Mouse (Mus musculus): ENCODE results near the gene Sema4g. TPM values are rescaled to one million over a fixed set of nuclear protein-coding genes. Genes with fewer than 3 reads are reported as not detected.
A peak's percentile ranks its signal among the peaks of the same experiment; 100 is the strongest.

The Sema4g gene
- polyA plus RNA-seq, 1 experiment: 11.2 TPM

- no peak overlapping the region for H3K27ac ChIP-seq (ENCODE audit: control insufficient read depth, insufficient read depth, low read depth, low read length)
- H3K27me3 ChIP-seq (ENCODE audit: control insufficient read depth, insufficient read depth, low read length): no peaks in the 10 kb centered on the region; the same call in 1 of the 2 replicates
- H3K36me3 ChIP-seq (ENCODE audit: control insufficient read depth, insufficient read depth, low read length): no peaks in the 10 kb centered on the region
- peak overlapping the region; percentile 53 for H3K4me3 ChIP-seq (ENCODE audit: control insufficient read depth, low read depth, low read length)
- peaks cover 31% of the 10 kb centered on the region for H3K4me1 ChIP-seq (ENCODE audit: control insufficient read depth, insufficient read depth, low read length)
- TF ChIP-seq POLR2A (IDR thresholded peaks at IDR 0.05; ENCODE audit: control insufficient read depth, low read depth, low read length): no peak
- TF ChIP-seq CTCF (IDR thresholded peaks at IDR 0.05; ENCODE audit: control insufficient read depth, insufficient read depth, insufficient replicate concordance, low read depth, low read length): no peak
These were observed 35.9 kb downstream of the Sema4g start for GRCm38 (mm10) chr19:45024775-45025174.

- H3K27me3 ChIP-seq (ENCODE audit: control insufficient read depth, insufficient read depth, low read length): no peaks in the 10 kb centered on the region; the same call in 1 of the 2 replicates
- H3K4me3 ChIP-seq (ENCODE audit: control insufficient read depth, low read depth, low read length): no peak overlapping the region
- TF ChIP-seq POLR2A (IDR thresholded peaks at IDR 0.05; ENCODE audit: control insufficient read depth, low read depth, low read length) (no peak), CTCF (IDR thresholded peaks at IDR 0.05; ENCODE audit: control insufficient read depth, insufficient read depth, insufficient replicate concordance, low read depth, low read length) (no peak)
- H3K27ac ChIP-seq (ENCODE audit: control insufficient read depth, insufficient read depth, low read depth, low read length): no peak overlapping the region
- no peaks in the 10 kb centered on the region for H3K36me3 ChIP-seq (ENCODE audit: control insufficient read depth, insufficient read depth, low read length)
- H3K4me1 ChIP-seq (ENCODE audit: control insufficient read depth, insufficient read depth, low read length): peaks cover 30% of the 10 kb centered on the region
These were observed 37.2 kb downstream of the Sema4g start for GRCm38 (mm10) chr19:45025937-45026568.

GRCm38 (mm10) chr19:45026958-45027670 is 38.2 kb downstream of the Sema4g start:
- no peak overlapping the region for H3K4me3 ChIP-seq (ENCODE audit: control insufficient read depth, low read depth, low read length)
- H3K36me3 ChIP-seq (ENCODE audit: control insufficient read depth, insufficient read depth, low read length): no peaks in the 10 kb centered on the region
- H3K4me1 ChIP-seq (ENCODE audit: control insufficient read depth, insufficient read depth, low read length): peaks cover 30% of the 10 kb centered on the region
- 0 out of 2 replicates have a peak overlapping the region, but pooled peaks have one; percentile 16 for H3K27ac ChIP-seq (ENCODE audit: control insufficient read depth, insufficient read depth, low read depth, low read length)
- no peak for TF ChIP-seq POLR2A (IDR thresholded peaks at IDR 0.05; ENCODE audit: control insufficient read depth, low read depth, low read length)
- TF ChIP-seq CTCF (IDR thresholded peaks at IDR 0.05; ENCODE audit: control insufficient read depth, insufficient read depth, insufficient replicate concordance, low read depth, low read length): no peak
- H3K27me3 ChIP-seq (ENCODE audit: control insufficient read depth, insufficient read depth, low read length): no peaks in the 10 kb centered on the region; the same call in 1 of the 2 replicates

GRCm38 (mm10) chr19:45027848-45028247 is 38.9 kb downstream of the Sema4g start:
- H3K4me3 ChIP-seq (ENCODE audit: control insufficient read depth, low read depth, low read length): no peak overlapping the region
- no peaks in the 10 kb centered on the region for H3K36me3 ChIP-seq (ENCODE audit: control insufficient read depth, insufficient read depth, low read length)
- 0 out of 2 replicates have a peak overlapping the region, but pooled peaks have one; percentile 16 for H3K27ac ChIP-seq (ENCODE audit: control insufficient read depth, insufficient read depth, low read depth, low read length)
- no peaks in the 10 kb centered on the region; the same call in 1 of the 2 replicates for H3K27me3 ChIP-seq (ENCODE audit: control insufficient read depth, insufficient read depth, low read length)
- H3K4me1 ChIP-seq (ENCODE audit: control insufficient read depth, insufficient read depth, low read length): peaks cover 30% of the 10 kb centered on the region
- TF ChIP-seq CTCF (IDR thresholded peaks at IDR 0.05; ENCODE audit: control insufficient read depth, insufficient read depth, insufficient replicate concordance, low read depth, low read length) (no peak), POLR2A (IDR thresholded peaks at IDR 0.05; ENCODE audit: control insufficient read depth, low read depth, low read length) (no peak)

- Histone ChIP-seq H3K27ac (ENCODE audit: control insufficient read depth, insufficient read depth, low read depth, low read length) (peak overlapping the region; percentile 14; the same call in 1 of the 2 replicates), H3K4me1 (ENCODE audit: control insufficient read depth, insufficient read depth, low read length) (peaks cover 26% of the 10 kb centered on the region), H3K27me3 (ENCODE audit: control insufficient read depth, insufficient read depth, low read length) (no peaks in the 10 kb centered on the region; the same call in 1 of the 2 replicates), H3K36me3 (ENCODE audit: control insufficient read depth, insufficient read depth, low read length) (no peaks in the 10 kb centered on the region), H3K4me3 (ENCODE audit: control insufficient read depth, low read depth, low read length) (0 out of 2 replicates have a peak overlapping the region, but pooled peaks have one; percentile 14)
- no peak for TF ChIP-seq CTCF (IDR thresholded peaks at IDR 0.05; ENCODE audit: control insufficient read depth, insufficient read depth, insufficient replicate concordance, low read depth, low read length)
- TF ChIP-seq POLR2A (IDR thresholded peaks at IDR 0.05; ENCODE audit: control insufficient read depth, low read depth, low read length): no peak
These were observed 39.8 kb downstream of the Sema4g start for GRCm38 (mm10) chr19:45028746-45029145.

GRCm38 (mm10) chr19:45029571-45029970 is 40.7 kb downstream of the Sema4g start:
- Histone ChIP-seq H3K27me3 (ENCODE audit: control insufficient read depth, insufficient read depth, low read length) (no peaks in the 10 kb centered on the region), H3K27ac (ENCODE audit: control insufficient read depth, insufficient read depth, low read depth, low read length) (no peak overlapping the region), H3K36me3 (ENCODE audit: control insufficient read depth, insufficient read depth, low read length) (no peaks in the 10 kb centered on the region), H3K4me1 (ENCODE audit: control insufficient read depth, insufficient read depth, low read length) (peaks cover 21% of the 10 kb centered on the region), H3K4me3 (ENCODE audit: control insufficient read depth, low read depth, low read length) (no peak overlapping the region)
- TF ChIP-seq CTCF (IDR thresholded peaks at IDR 0.05; ENCODE audit: control insufficient read depth, insufficient read depth, insufficient replicate concordance, low read depth, low read length) (no peak), POLR2A (IDR thresholded peaks at IDR 0.05; ENCODE audit: control insufficient read depth, low read depth, low read length) (no peak)

GRCm38 (mm10) chr19:45030111-45030510 is 41.2 kb downstream of the Sema4g start:
- Histone ChIP-seq H3K36me3 (ENCODE audit: control insufficient read depth, insufficient read depth, low read length) (no peaks in the 10 kb centered on the region), H3K27ac (ENCODE audit: control insufficient read depth, insufficient read depth, low read depth, low read length) (no peak overlapping the region), H3K4me1 (ENCODE audit: control insufficient read depth, insufficient read depth, low read length) (peaks cover 17% of the 10 kb centered on the region), H3K27me3 (ENCODE audit: control insufficient read depth, insufficient read depth, low read length) (no peaks in the 10 kb centered on the region), H3K4me3 (ENCODE audit: control insufficient read depth, low read depth, low read length) (no peak overlapping the region)
- peak; percentile 91 for TF ChIP-seq CTCF (IDR thresholded peaks at IDR 0.05; ENCODE audit: control insufficient read depth, insufficient read depth, insufficient replicate concordance, low read depth, low read length)
- TF ChIP-seq POLR2A (IDR thresholded peaks at IDR 0.05; ENCODE audit: control insufficient read depth, low read depth, low read length): no peak
